Mouse (Mus musculus) thymus, adult 2 months (tissue): Measurements from ENCODE around the gene Glod4.

Source experiments
- CTCF ChIP-seq: fragments of 200-500 bp; IDR thresholded peaks from 2 replicates; pipeline ENCODE4 v1.5.1; 2012; ENCODE audit warnings: mild to moderate bottlenecking, control low read depth, low read length, moderate library complexity, borderline replicate concordance; ENCODE audit not compliant: control insufficient read depth, poor library complexity, insufficient read depth; ENCODE audit errors: extremely low read depth
- POLR2A ChIP-seq: fragments of 200-500 bp; IDR thresholded peaks from 2 replicates; pipeline ENCODE4 v1.6.1; 2012; ENCODE audit warnings: mild to moderate bottlenecking, low read length, control low read depth, moderate library complexity; ENCODE audit not compliant: control insufficient read depth, poor library complexity, insufficient read depth; ENCODE audit errors: extremely low read depth

DNA sequence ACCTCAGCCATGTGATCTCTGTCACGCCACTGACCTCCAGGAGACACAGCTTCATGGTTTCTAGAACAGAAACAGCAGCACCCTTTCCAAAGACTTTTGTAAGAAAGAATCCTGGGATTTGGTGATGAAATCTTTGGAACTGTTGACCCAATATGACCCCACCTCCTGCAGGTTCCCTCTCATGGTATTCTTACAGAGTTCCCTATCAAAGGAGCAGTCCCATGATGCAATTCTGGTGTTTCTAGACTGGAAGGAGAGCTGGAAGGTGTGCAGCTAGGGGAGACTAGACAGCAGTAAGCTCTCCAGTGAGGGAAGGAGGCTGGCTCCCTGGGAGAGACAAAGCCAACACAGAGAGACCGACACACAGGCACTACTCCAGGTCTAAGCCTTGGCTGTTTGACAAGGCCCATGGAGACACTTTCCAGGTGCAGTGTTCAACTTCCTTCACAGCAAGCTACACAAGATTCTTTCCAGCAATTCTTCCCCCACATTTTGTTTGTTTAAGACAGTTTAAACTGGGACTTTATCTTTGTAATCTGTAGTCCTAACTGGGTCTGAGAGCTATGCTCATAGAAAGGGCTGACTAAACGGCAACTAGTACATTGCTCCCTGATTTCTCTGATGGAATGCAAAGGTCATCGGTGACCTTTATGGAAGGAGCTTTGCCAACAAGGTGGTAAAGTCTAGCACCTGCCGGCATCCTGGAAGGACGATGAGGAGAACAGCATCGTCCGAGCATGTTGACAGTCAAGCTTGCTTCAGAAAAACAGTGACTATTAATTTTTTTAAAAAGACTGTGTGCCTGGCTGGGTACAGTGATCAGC is 97.1 kb downstream of the Glod4 start:
- TF ChIP-seq POLR2A (no peak), CTCF (no peak)
